Mouse (Mus musculus) monocyte, adult 5-6 weeks (primary cell): ENCODE measurements at regions not wholly inside any gene's neighbourhood (a gene's known extent, or its start where the extent isn't known, plus 50 kb on each side); places are given as distances from the start of the nearest gene placed in this dataset.

Source experiments
- ATAC-seq: fragments of 153-309, 156-312 bp; replicated peaks from 2 replicates; pipeline ENCODE4 v1.8.0; 2017; ENCODE audit warnings: mild to moderate bottlenecking; ENCODE audit not compliant: low TSS enrichment, insufficient number of reproducible peaks, severe bottlenecking, poor library complexity, low FRiP score

- ATAC-seq, result no peak
These were observed 67.5 kb downstream of the Sc5d start for GRCm38 (mm10) chr9:42196552-42196951.

- ATAC-seq, result no peak
These were observed 67.9 kb downstream of the Sc5d start for GRCm38 (mm10) chr9:42196110-42196509.

DNA sequence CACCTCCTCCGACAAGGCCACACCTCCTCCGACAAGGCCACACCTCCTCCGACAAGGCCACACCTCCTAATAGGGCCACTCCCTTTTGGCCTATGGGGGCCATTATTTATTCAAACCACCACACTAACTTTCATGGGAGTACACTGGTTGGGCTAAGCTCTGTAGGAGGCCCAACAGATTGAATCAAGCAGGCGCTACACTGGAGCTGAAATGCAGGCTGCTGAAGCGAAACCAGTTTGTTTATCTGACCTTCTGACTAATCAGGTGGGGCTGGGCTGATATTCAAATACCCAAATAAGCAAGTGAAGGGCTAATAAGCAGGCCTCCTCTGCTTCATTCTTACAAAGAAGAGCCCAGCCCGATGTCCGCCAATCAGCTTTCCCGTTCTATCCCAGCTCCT, 68.4 kb downstream of the Sc5d start:
- ATAC-seq, result no peak

DNA sequence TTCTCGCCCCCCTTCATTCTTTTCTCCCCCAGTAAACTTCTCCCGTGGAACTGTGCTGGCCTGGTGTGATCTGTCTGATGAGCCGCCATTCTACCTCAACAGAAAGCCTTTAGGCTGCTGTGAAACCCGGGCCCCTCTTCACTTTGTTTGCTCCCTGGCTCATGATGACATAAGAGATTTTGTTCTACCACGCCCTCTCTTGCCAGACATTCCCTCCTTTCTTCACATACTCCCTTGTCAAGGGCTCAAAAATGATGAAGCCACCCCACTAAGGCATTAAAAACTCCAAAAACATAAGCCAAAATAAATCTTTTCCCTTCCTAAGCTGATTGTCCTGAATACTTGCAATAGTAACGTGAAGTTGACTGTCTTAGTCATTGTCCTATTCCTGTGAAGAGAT, 69.1 kb downstream of the Sc5d start:
- no peak for ATAC-seq

DNA sequence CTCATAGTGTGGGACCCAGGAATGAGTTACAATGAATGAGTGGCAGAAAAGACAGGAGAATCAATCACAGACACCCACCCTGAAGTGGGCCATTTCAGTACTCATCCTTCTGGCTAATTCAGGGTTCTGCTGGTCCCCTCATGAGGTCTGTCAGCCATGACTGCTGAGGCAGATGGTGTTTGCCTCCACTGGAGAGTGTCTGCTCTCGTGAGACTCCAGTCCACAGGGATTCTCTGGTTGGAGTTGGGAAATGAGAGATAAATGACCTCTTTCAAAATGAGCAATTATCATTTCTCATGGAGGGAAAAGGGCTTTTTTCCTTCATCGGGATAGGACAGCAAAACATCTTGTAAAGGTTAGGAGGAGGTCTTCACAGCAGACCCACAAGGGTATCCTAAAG, 69.9 kb downstream of the Sc5d start:
- no peak for ATAC-seq

- no peak for ATAC-seq
These were observed 69.1 kb upstream of the Sorl1 start for GRCm38 (mm10) chr9:42192967-42193733.

GRCm38 (mm10) chr9:42187371-42188228, 63.5 kb upstream of the Sorl1 start:
- no peak for ATAC-seq

- no peak for ATAC-seq
These were observed 60.1 kb upstream of the Sorl1 start for GRCm38 (mm10) chr9:42184104-42184635.

DNA sequence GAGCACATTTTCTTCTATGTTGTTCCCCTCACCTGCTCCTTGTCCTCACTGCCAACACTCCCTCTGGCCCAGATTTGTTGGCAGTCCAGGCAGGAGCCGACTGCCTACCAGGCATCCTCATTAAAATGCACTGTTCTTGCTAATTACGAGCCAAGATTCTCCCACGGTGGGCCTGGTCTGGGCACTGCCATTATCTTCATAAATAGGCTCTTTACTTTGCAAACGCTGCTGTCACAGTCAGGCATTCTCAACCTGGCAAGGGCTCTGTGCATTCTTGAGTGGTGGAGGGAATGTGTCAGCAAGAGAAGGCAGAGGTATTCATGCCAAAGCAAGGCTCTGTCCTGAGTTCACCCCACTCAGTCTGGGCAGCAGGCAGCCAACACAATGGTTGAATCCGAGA, 59.4 kb upstream of the Sorl1 start:
- ATAC-seq, result no peak

GRCm38 (mm10) chr9:42182400-42182799, 58.3 kb upstream of the Sorl1 start:
- peak; percentile 56; the same call in 1 of the 2 replicates for ATAC-seq

DNA sequence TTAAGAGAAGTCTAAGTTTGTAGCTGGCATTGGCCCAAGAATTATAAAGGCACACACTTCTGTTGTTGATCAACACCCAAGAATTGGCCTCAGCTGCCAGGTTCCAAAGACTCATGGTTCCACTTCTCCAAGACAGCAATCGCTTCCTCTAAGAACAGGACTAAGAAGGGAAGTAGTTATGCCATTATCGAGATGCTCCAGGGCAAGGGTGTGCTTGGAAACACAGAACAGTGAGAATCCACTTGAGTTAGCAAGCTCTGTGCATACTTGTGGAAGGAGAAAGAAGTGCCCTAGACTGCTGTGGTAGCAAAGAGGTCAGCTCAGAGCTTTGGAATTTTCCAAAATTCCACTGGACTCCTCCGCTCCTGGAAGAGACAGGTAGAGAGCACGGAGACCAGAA, 56.1 kb upstream of the Sorl1 start:
- ATAC-seq, result peak; percentile 89

- no peak for ATAC-seq
These were observed 54.8 kb upstream of the Sorl1 start for GRCm38 (mm10) chr9:42178759-42179377.

GRCm38 (mm10) chr9:42174349-42174955, 50.4 kb upstream of the Sorl1 start:
- no peak for ATAC-seq
